Mouse (Mus musculus): ENCODE measurements around the gene Bcl9. TPM values are rescaled to one million over a fixed set of nuclear protein-coding genes. Genes with fewer than 3 reads are reported as not detected.

The Bcl9 gene
- total RNA-seq (2021), result 18.0 and 25.0 TPM in 2 replicates
- long read RNA-seq, partial matches to known transcripts, result 3 of 9 reads
- long read RNA-seq, other reads (novel, unspliced or antisense), result 6 of 9 reads

DNA sequence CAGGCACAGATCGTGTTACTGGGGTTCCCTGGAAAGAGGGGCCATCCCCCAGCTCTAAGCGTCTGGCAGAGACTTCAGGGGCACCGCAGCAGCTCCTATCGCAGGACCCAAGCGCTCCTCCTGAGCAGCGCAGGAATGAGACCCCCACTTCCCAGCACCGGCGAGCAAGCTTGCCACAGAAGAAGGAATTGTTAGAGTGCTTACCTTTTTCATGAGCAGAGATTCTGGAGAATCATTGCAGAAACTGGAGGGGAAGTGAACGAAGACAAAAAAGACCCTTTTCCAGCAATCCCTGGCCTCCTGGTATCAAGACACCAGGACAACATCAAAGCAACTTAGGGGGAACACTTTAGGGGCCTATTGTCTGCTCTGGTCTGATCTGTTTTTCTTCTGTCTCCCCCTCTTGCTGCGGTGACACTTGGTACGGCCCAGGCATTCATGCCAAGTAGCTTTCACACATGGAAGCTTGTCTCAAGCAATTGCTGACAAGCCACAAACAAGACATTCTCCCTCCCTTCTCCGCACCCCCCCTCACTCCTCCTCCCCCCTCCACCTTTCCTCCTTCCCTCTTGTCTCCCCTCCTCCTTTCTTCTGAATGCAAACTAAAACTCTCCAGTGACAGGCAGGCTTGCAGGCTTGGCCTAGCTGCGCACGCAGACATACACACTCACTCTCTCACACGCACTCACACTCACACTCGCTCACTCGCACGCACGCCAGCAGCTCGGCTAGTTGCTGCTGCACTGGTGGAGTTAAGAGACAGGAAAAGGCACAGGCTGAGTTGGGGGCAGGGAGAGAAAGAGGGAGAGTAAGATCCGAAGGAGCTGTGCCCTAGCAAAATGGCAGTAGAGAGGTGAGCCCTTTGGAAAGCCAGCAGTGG lies at the start of gene Bcl9:
Gene Bcl9, minus strand, starts transcription at position 365 of the 880 bp plus-strand sequence.
- peak; percentile 73 for DNase-seq

DNA sequence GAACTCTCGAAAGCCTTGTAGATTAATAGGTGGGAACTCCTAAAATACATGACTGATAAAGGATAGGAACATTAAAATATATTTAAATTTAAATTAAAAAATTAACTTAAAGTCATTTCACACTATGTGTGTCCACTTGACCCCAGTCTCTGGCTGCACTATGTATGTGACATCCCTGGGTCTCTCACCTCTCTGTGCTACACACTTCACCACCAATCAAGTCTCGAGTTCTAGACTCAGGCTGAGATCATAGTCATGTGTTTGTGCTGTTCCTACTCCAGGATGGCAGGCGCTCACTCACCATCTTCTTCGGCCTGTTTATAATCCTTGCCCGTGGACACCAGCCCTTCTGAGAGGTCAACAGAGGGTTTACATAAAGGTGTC lies 41.5 kb upstream of the Bcl9 start:
- DNase-seq, result no peak

DNA sequence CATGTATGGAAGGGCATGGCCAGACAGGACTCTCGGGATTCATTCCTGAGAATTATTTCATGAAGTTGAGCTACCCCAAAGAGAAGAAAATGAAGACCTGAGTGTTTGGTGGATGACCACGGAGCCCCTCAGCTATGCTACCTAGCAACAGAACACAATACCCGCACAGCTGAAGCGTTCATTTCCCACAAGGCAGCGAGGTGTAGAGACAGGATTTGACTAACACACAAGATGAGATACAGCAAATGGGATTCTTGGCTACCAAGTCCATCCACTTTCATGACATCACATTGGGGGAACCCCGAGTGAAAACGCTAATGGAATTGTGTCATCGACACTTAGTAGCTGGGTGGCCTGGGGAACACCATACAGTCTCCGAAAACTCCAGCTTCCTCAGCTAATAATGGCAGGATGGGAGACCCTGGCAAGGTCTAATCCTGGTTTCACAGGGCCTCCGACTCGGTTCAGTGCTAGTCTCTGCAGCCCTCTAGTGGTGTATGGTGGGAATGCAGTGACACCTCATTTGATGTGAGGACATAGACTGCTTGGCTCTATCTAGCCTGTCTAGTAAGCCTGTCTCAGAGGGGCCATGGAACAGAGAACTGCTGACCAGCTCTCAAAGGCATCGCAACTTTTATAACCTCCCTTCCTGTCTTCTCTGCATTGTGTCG lies 40.9 kb upstream of the Bcl9 start:
- DNase-seq, result peak; percentile 84

DNA sequence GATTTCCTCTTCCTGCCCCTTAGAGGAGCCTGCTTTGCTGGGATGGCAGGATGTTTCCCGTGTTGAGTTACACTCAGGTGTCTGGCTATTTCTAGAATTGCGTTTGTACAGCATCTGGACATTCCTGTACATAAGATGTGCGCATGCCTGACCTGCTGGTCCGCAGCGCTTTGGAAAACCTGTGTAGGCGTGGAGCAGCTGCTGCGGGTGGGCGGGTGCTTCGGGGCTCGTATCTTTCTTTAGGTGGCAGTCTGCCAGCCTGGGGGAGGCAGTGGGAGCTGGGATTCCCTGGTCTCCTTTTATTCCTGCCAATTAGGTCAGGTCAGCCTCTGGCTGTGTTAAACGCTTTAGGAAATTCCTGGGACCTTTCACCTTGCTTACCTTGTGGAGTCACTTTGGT lies 39.6 kb upstream of the Bcl9 start:
- DNase-seq, result no peak

DNA sequence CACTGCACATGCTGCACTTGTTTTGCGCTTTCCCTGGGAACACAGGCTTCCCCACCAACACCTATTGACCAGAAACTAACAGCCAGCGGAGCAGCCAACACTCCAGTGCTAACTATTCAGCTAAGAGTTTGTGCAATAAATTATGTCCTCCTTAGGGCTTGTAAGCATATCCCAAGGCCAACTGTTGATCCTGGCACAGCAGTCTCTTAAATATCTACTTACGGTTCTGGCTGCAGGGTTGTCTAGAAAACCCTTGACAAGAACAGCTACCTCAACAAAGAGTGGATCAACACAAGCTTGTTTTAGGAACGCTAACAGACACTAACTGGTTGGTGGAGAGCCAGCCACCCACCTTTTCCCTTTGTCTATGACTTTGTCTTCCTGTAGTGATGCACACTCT lies 38.6 kb upstream of the Bcl9 start:
- no peak for DNase-seq

DNA sequence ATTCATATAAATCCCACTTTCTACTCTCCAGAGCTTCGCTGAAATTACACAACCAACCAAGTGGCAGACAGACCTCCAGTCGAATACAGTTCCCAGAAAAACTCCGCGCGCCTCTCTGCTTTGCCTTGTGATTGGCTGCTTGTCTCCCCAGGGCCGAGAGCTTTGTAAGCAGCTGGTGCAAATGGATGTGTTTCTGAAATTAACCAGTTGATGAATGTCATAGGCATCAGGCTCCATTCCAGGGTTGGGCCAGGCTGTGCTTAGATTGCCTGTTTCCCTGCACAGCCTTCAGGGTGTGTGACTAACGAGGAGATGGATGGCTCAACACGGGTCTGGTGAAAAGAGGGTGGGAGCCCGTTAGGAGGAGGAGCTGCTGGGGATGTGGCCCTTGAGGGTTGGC lies 36.9 kb upstream of the Bcl9 start:
- DNase-seq, result no peak

DNA sequence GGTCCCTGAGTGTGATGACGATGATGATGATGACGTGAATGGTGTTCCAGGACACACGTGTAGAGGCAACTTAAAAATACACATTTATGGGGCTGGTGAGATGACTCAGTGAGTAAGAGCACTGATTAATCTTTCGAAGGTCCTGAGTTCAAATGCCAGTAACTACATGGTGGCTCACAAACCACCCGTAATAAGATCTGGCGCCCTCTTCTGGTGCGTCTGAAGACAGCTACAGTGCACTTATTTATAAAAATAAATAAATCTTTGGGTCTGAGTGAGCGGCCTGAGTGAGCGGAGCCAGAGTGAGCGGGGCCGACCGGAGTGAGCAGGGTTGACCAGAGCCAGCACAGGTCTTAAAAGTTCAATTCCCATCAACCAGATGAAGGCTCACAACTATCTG lies 34.5 kb upstream of the Bcl9 start:
- DNase-seq, result peak; percentile 49

DNA sequence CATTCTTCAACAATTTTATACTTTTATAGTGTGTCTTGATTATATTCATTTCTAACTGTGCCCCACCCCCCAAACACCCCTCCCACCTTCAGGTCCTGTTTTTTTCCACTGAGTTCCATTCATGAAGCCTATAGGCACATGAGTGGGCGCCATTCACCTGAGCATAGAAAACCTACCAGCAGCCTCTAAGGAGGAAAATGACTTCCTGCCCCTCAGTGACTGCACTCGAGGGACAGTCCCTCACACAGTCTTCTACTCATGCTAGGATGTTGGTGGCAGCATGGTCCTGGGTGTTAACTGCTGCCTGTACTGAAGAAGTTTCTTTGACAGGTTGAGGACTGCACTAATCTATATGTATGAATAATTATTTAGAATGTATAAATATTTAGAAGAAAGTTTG lies 30.1 kb upstream of the Bcl9 start:
- no peak for DNase-seq

DNA sequence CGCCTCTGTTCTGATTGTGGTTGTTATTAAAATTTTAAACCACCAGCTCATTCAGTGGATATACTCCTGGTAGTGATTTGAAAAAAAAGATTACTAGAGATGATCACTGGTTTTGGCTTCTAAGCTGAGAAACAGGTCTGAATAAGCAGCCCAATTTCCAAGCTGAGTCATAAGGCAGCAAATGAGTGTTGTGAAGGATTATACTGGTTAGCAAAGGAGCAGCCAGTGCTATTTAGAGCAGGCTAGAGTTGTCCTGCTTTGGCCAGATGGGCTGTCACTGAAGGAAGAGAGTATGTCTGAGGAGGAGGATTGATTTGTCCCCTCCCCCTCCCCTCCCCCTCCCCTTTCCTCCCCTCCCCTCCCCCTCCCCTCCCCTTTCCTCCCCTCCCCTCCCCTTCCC lies 29.6 kb upstream of the Bcl9 start:
- no peak for DNase-seq

DNA sequence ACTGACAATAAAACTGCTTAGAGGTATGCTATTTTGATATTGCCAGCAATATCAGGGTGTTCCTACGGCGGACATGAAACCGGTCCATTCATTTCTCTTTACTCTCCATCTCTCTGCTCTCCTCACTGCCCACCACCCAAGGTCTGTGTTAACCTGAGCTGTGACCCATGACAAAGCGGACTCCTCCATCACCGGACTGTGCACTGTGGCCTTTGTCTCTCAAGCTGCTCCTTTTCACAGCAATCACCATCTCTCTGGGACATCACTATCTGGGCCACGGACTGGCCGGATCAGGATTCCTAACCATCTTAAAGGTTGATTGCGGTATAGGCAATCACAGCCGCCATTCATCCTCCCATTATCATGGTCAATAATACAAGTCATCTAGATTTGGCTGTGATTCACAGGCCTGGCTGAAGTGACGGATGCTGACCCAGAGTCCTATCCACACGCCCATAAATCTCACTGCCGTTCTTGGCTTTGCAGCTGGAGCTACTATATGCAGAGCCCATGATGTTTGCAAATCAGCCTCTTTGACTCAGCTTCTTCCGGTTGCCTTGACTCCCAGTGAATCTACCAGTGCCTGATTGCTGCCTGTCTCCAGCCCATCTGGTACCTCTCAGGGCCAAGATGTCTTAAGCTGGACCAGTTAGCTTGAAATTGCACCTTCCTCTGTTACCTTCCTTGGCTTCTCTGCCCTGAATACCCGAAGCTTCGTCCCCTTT lies 28.1 kb upstream of the Bcl9 start:
- DNase-seq, result peak; percentile 32

DNA sequence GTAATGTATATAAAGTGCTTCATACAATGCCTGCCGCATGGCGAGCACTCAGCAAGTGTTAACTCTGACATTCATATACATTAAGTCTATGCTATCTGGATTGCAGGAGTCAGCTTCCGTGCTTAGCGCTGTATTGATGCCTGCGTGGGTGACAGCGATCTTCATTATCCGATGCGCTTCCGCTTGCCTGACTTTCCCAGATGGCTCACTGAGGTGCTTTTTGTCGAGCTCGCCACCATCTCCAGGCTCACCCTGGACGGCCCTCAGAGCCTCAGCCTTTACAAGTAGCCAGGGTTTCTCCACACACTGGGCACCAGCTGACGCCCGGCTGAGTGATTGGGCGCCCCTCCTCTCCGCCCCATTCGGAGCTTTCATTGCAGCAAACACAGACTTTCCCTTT lies 26.3 kb upstream of the Bcl9 start:
- DNase-seq, result no peak

DNA sequence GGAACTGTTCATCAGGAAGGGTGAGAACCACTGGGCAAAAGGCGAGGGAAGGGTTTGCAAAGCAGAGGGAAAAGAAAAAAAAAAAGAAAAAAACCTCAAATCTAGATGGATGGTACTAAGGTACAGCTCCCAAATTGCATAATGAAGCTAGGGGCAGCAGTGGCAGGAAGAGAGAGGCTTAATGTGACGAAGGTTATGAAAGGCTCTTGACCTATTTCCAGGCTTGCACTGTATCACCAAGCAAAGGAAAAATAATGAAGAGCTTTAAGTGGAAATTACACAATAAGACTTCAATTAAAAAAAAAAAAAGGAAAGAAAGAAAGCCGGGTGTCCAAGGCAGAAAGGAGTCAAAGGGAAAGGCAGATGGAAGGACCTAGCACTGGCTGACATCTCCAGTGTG lies 19.6 kb upstream of the Bcl9 start:
- DNase-seq, result no peak

DNA sequence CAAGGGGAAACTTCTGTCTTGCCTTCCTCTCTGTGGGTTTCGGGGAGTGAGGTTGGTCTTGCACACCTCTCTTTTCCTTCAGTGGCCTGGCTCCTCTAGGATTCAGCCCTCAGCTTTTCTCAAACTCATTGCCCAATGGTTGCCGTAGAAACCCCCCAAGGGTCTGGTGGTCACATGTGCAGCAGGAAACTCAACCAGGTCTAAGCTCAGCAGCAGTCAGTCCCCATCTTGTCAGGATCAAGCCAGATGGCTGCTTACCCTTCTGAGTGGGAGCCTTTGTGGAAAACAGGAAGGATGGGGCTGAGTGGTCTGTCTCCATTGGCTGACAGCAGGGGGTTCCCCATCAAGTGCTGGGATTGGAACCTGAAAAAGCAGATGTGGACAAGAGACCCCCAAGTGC lies 15.7 kb upstream of the Bcl9 start:
- DNase-seq, result no peak

DNA sequence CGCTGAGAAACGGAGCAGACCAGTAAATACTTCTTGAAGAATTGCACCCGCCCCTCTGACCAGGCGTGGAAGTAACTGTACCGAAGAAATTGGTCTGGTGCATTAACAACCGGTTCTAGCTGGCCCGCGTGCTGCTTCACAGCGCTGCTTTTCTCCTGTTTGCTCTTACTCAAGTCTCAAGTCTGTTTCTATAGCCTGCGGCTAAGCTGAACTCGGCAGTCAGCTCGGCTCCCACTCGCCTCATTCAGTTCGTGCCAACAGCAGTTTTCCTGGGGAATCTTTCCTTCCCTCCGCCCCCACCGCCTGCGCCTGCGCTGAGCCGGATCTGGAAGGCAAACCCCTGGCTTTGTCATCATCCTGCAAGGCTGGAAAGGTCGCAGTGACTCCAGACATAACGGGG lies 14.3 kb upstream of the Bcl9 start:
- peak; percentile 88 for DNase-seq

DNA sequence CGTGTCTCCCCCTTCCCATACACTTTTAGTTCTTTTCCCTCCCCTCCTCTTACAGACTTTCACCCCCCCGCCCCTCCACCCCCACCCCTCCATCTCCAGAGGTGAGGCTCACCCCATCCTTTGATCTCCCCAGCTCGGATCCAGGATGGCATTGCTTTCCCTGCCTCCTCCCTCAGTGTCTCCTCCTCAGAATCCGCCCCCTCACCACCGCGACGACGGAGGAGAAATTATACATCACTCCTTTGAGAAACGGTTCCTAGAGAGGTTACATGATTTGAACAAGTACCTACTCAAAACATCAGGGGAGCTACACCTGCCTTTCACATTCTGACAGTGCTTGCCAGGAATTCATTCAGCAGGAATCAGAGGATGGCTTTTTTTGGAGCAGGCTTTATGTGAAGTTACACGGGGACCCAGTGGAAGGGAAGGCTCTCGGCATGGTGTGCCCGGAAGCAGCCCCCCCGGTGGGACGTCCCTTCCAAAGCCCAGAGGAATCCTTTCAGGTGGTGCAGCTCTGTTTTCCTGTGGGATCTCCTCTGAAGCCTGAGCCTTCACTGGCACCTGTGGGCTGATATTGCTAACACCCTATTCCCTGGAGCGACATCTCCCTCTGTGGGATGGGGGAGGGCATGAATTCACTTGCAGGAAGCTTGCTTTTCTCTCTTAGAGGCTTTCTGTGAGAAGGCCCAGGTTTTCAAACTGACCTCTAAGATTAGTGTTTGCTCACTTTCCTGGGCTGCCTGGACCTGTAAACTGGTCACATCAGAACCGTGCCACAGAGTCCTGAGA lies 12.2 kb upstream of the Bcl9 start:
- no peak for DNase-seq

DNA sequence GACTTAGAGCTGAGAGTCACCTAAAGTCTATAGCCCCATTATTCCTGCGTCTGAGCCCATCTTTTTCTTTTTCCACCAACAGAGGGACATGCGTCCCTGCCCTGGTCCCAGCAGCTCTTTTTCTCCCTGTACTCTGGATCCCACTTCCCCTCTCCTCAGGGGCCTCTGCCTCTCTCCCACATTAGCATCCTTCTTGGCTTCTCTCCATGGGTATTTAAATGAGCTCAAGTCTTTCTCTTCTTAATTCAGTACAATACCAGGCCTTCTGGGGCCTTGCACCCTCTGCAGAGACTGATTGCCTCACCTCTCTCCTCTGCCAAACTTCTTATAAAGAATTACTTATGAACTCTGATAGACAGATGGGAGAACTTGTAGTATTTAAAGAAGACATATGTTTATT lies 10.7 kb upstream of the Bcl9 start:
- DNase-seq, result no peak

DNA sequence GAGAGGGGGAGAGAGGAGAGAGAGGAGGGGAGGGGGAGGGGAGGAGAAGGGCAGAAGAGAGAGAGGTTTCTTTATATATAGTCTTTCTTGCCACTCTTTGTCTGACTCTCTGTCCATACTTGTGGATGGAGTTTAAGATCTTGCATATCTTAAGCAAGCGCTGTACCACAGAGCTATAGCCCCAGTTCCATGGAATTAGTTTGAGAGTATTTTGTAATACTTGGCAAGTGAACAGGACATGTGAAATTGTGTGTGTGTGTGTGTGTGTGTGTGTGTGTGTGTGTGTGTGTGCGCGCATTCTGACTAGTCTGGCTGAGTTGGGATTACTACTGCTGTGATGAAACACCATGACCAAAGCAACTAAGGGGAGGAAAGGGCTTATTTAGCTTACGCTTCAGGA lies 8.2 kb upstream of the Bcl9 start:
- no peak for DNase-seq

DNA sequence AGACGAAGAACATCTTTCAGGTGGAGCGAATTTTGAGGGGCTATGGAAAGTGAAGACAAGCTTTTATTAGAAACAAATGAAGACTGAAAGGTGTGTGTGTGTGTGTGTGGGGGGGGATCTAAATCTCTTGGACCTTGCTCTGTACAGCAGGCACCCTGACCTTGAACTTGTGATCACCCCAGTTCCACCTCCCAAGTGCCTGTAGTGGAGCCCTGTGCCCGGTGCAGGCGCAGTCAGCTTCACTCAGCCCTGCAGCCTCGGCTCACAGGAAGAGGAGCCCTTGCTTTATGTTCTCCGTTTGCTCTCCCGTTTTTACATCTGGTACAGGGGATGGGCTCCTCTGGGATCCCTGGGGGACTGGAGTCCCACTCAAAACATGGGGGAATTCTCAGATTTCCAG lies 3.9 kb upstream of the Bcl9 start:
- no peak for DNase-seq

DNA sequence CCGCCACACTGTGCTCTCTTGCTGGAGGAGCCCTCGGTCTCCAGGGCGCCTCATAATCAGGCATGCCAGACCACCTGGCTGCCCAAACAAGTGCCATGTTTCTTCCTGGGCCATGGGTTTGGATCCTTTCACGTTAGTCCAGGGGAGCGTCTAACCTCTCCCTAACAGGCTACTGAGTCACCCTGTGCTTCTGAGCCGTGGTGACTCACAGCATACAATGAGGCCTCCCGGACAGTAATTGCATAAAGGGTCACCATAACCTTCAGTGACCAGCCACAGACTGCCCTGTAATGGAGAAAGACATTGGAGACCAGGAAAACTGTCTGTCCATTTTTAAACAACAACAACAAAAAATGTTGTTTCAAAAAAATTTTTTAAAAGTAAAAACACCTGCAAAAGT lies 2.7 kb upstream of the Bcl9 start:
- peak; percentile 9 for DNase-seq

DNA sequence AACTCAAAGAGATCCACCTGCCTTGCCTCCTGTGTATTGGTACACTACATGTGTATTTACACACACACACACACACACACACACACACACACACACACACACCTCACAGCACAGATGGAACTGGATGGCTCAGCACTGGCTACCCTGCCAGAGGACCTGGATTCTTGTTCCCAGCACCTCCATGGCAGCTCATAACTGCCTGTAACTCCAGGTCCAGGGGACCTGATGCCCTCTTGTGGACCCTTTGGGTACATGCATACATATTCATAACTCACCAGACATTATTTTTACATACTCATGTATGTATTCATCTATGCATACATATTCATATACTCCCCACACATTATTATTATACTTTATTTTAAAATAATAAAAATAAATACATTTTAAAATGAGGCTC lies 2.2 kb upstream of the Bcl9 start:
- DNase-seq, result no peak

DNA sequence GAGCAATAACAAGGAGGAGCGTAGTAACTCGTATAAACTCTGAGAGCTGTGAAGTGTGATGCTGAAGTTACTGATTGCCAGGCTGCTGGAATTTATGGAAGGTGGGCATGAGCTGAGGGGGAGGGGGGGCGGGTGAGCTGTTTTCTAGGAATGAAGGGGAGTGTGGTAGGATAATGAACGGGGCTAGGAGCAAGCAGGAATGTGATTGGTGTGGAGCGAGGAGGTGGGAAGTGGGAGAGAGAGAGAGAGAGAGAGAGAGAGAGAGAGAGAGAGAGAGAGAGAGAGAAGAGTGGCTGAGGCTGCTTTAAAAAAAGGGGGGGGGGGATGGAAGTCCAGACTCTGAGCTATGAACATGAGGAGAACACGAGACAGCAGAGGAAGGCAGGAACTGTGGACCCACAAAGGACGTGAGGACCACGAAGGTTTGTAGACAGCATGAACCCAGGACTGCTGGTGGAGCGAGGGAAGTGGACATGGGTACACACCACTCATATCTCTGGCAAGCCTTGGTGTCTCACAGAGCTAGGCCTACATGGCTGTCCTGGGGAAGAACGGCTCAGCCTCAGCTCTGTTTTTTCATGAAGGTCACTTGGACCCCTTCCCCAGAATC lies 1.2 kb upstream of the Bcl9 start:
- DNase-seq, result no peak
